Mouse (Mus musculus): ENCODE measurements at regions not wholly inside any gene's neighbourhood (a gene's known extent, or its start where the extent isn't known, plus 50 kb on each side); places are given as distances from the start of the nearest gene placed in this dataset.
"Not testable (repeated sequence)": the region's sequence is repeated elsewhere in the genome, so short reads cannot be mapped to it uniquely, and the experiment has no call there.

DNA sequence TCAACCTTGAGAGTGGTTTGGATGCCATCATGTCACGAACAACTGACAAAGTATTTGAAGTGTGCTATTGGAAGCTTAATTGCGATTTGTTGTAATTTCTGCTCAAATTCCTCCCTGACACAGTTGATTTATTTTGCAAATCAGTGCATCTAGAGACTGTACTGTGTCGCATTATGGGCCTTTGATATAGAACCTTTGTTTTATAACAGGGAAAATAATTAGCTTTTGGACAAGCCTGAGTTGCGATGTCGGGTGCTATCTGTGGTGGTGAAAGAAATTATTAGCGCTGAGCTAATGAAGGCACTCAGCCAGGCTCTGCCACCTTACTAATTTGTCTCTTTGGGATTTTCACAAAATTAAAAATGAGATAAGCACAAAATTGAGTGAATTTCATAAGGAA lies 473.6 kb downstream of the Tlr4 start:
- ATAC-seq (replicated peaks) = 0 out of 2 replicates have a peak, but pooled peaks have one; percentile 48
- H3K4me3 ChIP-seq = no peak overlapping the region
- no peak overlapping the region for H3K4me2 ChIP-seq (replicated peaks)
- H3K27ac ChIP-seq (replicated peaks) = no peak overlapping the region
- no peaks in the 10 kb centered on the region for H3K36me3 ChIP-seq
- H3K27me3 ChIP-seq = no peaks in the 10 kb centered on the region
- H3K4me1 ChIP-seq = 0 out of 2 replicates have a peak, but pooled peaks cover 6% of the 10 kb centered on the region
- 37% methylated on average over 6 of the region's 6 CpGs for WGBS
- no peak overlapping the region for H3K9ac ChIP-seq (replicated peaks)
- H3K9me3 ChIP-seq = no peaks in the 10 kb centered on the region

DNA sequence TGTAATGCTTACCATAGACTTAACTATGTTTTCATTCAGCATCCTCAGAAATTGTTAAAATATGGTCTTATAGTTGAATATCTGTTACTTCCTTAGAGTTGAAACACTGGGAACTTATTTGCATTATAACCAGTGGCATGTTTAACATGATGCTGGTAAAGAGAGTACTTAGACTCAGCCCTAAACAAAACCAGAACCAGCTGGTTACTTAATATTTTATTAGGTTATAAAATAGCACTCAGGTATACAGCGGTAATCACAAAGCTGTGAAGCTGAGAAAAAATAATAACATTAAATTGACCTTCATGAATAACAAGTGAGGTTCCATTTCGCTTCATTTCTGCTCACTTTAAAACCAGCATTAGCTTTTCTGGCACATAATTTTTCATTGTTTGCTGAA lies 474.4 kb downstream of the Tlr4 start:
- 0 out of 2 replicates have a peak, but pooled peaks cover 6% of the 10 kb centered on the region for H3K4me1 ChIP-seq
- WGBS = 78% methylated on average over 2 of the region's 2 CpGs
- ATAC-seq (replicated peaks) = no peak
- H3K9ac ChIP-seq (replicated peaks) = no peak overlapping the region
- H3K36me3 ChIP-seq = no peaks in the 10 kb centered on the region
- no peaks in the 10 kb centered on the region for H3K9me3 ChIP-seq
- no peaks in the 10 kb centered on the region for H3K27me3 ChIP-seq
- no peak overlapping the region for H3K27ac ChIP-seq (replicated peaks)
- no peak overlapping the region for H3K4me3 ChIP-seq
- H3K4me2 ChIP-seq (replicated peaks) = no peak overlapping the region

DNA sequence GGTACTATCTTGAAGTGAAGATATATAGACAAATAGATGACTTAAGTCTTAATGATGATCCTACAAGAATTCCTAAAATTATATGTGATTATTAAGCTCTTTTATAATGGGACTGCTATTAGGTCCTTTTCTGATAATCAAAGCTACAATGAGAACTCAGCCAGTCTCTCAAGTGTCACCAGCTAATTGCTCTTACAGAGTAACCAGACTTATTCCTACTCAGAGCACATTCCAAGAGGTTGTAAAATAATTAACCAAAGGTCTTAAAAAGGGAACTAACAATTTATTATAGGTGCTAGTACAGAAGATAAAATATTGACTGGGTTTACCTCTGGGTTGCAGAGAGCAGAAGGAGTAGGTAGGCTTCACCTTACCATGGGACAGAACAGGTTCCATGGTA lies 492.7 kb downstream of the Tlr4 start:
- not testable (repeated sequence) for H3K4me1 ChIP-seq

More for the DNA sequence above, 492.7 kb downstream of the Tlr4 start:
- H3K4me2 ChIP-seq (replicated peaks); H3K27ac ChIP-seq (replicated peaks); ATAC-seq (replicated peaks); H3K9ac ChIP-seq (replicated peaks); H3K27me3 ChIP-seq; H3K4me3 ChIP-seq; H3K9me3 ChIP-seq; H3K36me3 ChIP-seq: not testable (repeated sequence)
